Mouse (Mus musculus) lung, adult 2 months (tissue): Measurements from ENCODE around the gene Meioc.

Experiments
- CTCF ChIP-seq: fragments of 200-500 bp; IDR thresholded peaks from 2 replicates; pipeline ENCODE4 v1.5.1; 2011; ENCODE audit warnings: mild to moderate bottlenecking, low read length, control low read depth; ENCODE audit not compliant: insufficient read depth
- POLR2A ChIP-seq: fragments of 200-500 bp; IDR thresholded peaks from 2 replicates; pipeline ENCODE4 v1.6.1; 2011; ENCODE audit warnings: low read depth, mild to moderate bottlenecking, control low read depth, low read length, borderline replicate concordance; ENCODE audit errors: extremely low read depth

DNA sequence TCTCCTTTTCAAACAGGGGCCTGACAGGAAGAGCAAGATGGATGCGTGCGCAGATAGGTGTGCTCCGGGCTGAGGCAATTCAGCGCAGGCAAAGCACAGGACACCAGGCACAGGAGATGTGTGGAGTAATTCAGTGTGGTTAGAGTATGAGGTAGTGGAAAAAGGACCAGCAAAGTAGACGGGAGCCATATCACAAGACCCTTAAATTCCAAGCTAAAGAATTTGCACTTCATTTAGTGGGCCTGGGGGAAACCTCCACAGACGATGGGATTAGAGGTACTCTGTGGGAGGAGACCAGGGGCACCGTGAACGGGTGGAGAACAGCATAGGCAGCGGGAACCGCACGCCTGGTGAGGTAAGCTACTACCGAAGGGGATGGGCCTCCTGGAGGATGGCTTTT, 15.6 kb upstream of the Meioc start:
- TF ChIP-seq CTCF (no peak), POLR2A (no peak)
